Mouse (Mus musculus) liver, embryonic 13.5 days (tissue): ENCODE data around the gene Pkp4. TPM values are rescaled to one million over a fixed set of nuclear protein-coding genes. Genes with fewer than 3 reads are reported as not detected.
A peak's percentile ranks its signal among the peaks of the same experiment; 100 is the strongest.

Experiments
- ATAC-seq: fragments of 200-750 bp; cut with Nextera tagmentation; 2 replicates; pipeline ENCODE4 v1.8.0; 2017; ENCODE audit warnings: low read depth, mild to moderate bottlenecking, moderate number of reproducible peaks, moderate library complexity
- DNase-seq: peaks from one replicate; pipeline ENCODE4 v3.0.0; 2022
- H3K27ac ChIP-seq: fragments of 300-500 bp; sonication (generic); 2 replicates; pipeline ENCODE4 v1.5.1; 2015; ENCODE audit warnings: moderate library complexity, mild to moderate bottlenecking, inconsistent platforms
- H3K27me3 ChIP-seq: fragments of 300-500 bp; sonication (generic); 2 replicates; pipeline ENCODE4 v1.6.1; 2015; ENCODE audit warnings: mild to moderate bottlenecking, inconsistent platforms
- H3K36me3 ChIP-seq: fragments of 300-500 bp; sonication (generic); 2 replicates; pipeline ENCODE4 v1.6.1; 2015; ENCODE audit warnings: mild to moderate bottlenecking, inconsistent platforms
- H3K4me1 ChIP-seq: fragments of 300-500 bp; sonication (generic); replicated peaks from 2 replicates; pipeline ENCODE4 v1.6.1; 2015; ENCODE audit warnings: inconsistent platforms
- H3K4me2 ChIP-seq: fragments of 300-500 bp; sonication (generic); 2 replicates; pipeline ENCODE4 v1.6.1; 2015; ENCODE audit warnings: inconsistent platforms, mild to moderate bottlenecking, moderate library complexity
- H3K4me3 ChIP-seq: fragments of 300-500 bp; sonication (generic); replicated peaks from 2 replicates; pipeline ENCODE4 v1.5.1; 2015; ENCODE audit warnings: mild to moderate bottlenecking, inconsistent platforms
- H3K9ac ChIP-seq: fragments of 300-500 bp; sonication (generic); 2 replicates; pipeline ENCODE4 v1.6.1; 2015; ENCODE audit warnings: mild to moderate bottlenecking, inconsistent platforms
- H3K9me3 ChIP-seq: fragments of 300-500 bp; sonication (generic); replicated peaks from 2 replicates; pipeline ENCODE4 v1.6.1; 2016; ENCODE audit warnings: inconsistent platforms
- WGBS: fragments of 180-500 bp; shearing (Covaris S2); methylation state at CpG from one replicate; pipeline ENCODE4 v1.1.7; 2015; ENCODE audit not compliant: insufficient replicate concordance; 5-methylcytosine and 5-hydroxymethylcytosine counted together
- polyA plus RNA-seq: library from polyadenylated mRNA; unstranded; fragments of >200 nt; fragmentation: Nextera tagmentation; extraction: Ambion mirVana; gene quantifications from 2 replicates; pipeline ENCODE4 v1.2.1, GENCODE M21; 2015

Gene Pkp4
- polyA plus RNA-seq, 1 experiment from 2014 or later: 5.8 TPM

DNA sequence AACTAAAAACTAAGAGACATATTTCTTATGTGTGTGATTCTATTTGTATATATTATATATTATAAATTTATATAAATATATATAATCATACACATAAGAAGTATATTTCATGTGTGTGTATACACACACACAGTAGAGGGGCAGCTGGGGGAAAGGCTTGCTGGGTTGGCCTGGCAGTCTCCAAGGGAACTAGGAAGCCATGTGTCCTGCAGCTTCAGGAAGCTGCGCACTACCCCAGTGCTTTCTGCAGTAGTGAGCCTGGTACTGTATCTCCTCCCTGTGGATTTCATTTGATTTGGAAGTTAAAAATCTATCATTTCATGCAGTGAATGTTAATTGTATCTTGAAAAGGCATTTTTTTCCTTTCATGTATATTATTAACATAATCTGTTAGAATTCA lies 180.2 kb downstream of the Pkp4 start:
- DNase-seq (no peak), ATAC-seq (no peak)
- Histone ChIP-seq H3K4me3 (no peak overlapping the region), H3K9ac (no peak overlapping the region), H3K27ac (no peak overlapping the region), H3K9me3 (no peaks in the 10 kb centered on the region), H3K4me1 (no peaks in the 10 kb centered on the region), H3K27me3 (no peaks in the 10 kb centered on the region), H3K36me3 (peaks cover 43% of the 10 kb centered on the region), H3K4me2 (no peak overlapping the region)
- WGBS: 79% methylated on average over 1 of the region's 1 CpGs

DNA sequence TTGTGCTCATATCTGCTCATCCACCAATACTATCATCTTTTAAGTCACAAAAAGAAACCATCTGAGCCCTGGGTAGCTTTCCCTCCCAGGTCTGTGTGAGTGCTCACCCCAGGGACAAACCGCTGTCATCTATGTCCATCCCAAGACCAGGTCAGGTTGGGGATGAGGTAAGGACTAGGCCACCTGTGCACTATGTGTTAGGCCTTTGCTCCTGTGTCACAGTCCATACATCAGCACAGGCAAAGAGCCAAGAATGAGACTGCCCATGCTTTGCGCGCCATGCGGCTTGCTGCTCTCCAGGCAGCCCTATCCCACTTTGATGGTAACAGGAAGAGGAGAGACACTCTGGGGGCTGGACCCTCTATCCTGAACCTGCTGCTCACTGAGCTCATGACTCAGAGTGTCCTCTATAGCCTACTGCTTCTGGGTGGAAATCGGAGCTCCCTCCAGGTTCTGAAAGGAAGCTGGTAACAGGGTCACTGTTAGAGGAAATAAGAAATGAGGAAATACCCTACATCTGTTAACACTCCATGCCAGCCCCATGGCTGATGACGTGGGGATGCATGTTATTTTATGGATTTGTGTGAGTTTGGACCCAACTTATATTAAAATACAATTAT lies 182.1 kb downstream of the Pkp4 start:
- 75% methylated on average over 6 of the region's 6 CpGs for WGBS
- Histone ChIP-seq H3K4me3 (no peak overlapping the region), H3K9me3 (no peaks in the 10 kb centered on the region), H3K27ac (no peak overlapping the region), H3K27me3 (no peaks in the 10 kb centered on the region), H3K36me3 (peaks cover 41% of the 10 kb centered on the region), H3K9ac (no peak overlapping the region), H3K4me2 (no peak overlapping the region), H3K4me1 (no peaks in the 10 kb centered on the region)
- ATAC-seq (0 out of 2 replicates have a peak, but pooled peaks have one; percentile 15), DNase-seq (no peak)

DNA sequence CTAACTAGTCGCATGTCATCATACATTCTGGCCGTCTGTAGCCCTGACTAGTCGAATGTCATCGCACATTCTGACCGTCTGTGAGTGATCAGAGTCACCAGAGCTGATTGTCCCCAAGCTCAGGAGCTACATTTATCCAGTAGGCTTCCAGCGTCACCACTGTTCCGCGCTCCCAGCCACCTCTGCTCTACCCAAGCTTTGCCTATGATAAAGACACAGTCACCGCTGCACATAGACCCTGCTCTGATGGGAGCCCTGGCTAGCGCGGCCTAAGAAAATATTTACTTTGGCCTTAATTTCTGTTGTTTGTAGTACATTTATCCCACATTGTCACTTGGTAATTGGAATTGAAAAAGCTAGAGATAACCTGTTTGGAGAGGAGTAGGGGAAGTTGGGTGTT lies 183.2 kb downstream of the Pkp4 start:
- Histone ChIP-seq H3K9ac (no peak overlapping the region), H3K27ac (no peak overlapping the region), H3K27me3 (no peaks in the 10 kb centered on the region), H3K36me3 (peaks cover 47% of the 10 kb centered on the region), H3K4me1 (no peaks in the 10 kb centered on the region), H3K4me2 (no peak overlapping the region), H3K9me3 (no peaks in the 10 kb centered on the region), H3K4me3 (no peak overlapping the region)
- 76% methylated on average over 11 of the region's 11 CpGs for WGBS
- DNase-seq (no peak), ATAC-seq (no peak)

DNA sequence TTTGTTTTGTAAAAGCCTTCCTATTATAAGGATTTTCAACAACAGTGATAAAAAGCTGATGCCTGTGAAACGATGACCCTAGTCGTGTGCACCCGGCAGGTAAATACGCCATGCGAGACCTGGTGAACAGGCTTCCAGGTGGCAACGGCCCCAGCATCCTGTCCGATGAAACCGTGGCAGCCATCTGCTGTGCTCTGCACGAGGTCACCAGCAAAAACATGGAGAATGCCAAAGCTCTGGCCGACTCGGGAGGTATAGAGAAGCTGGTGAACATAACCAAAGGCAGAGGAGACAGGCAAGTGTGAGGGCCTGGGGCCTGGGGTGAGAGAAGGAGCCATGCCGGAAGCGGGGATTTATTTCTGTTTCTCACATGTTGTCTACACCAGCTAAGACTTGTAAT lies 184.0 kb downstream of the Pkp4 start:
- Histone ChIP-seq H3K27ac (no peak overlapping the region), H3K9me3 (no peaks in the 10 kb centered on the region), H3K4me1 (no peaks in the 10 kb centered on the region), H3K4me3 (no peak overlapping the region), H3K4me2 (no peak overlapping the region), H3K27me3 (no peaks in the 10 kb centered on the region), H3K9ac (no peak overlapping the region), H3K36me3 (peaks cover 45% of the 10 kb centered on the region)
- ATAC-seq: no peak
- no peak for DNase-seq
- 79% methylated on average over 13 of the region's 13 CpGs for WGBS

DNA sequence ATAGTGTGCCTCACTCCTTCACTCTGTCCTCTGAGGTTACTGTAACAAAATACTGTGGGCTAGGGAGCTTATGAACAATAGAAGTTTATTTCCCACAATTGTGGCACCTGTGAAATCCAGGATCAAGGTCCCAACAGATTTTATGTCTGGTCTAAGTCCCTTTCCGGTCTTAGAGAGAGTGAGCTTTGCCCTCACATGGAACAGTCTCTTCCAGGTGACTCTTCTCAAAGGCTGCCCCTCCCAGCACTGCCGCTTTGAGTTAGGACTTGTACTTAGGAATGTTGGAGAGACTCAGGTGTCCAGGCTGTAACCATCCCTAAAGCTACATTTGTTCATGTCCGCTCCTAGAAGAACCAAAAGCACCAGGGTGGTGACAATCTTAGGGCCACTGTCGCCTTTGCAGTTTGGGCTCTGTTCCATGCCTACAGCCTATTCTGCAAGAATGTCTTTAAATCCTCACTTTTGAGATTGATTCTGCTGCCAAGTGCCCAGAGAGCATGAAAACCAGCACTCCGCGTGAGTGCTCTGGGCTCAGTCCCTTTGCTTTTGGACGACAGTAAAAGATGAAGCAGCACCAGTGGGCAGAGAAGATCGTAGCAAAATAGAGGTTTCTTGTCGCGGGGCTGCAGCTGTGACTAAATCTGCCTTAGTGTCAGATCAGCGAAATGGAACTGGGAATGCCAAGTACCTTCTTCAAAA lies 184.6 kb downstream of the Pkp4 start:
- Histone ChIP-seq H3K27ac (no peak overlapping the region), H3K9me3 (no peaks in the 10 kb centered on the region), H3K4me2 (no peak overlapping the region), H3K36me3 (peaks cover 45% of the 10 kb centered on the region), H3K27me3 (no peaks in the 10 kb centered on the region), H3K4me3 (no peak overlapping the region), H3K9ac (no peak overlapping the region), H3K4me1 (no peaks in the 10 kb centered on the region)
- ATAC-seq: no peak
- no peak for DNase-seq
- 83% methylated on average over 11 of the region's 11 CpGs for WGBS

DNA sequence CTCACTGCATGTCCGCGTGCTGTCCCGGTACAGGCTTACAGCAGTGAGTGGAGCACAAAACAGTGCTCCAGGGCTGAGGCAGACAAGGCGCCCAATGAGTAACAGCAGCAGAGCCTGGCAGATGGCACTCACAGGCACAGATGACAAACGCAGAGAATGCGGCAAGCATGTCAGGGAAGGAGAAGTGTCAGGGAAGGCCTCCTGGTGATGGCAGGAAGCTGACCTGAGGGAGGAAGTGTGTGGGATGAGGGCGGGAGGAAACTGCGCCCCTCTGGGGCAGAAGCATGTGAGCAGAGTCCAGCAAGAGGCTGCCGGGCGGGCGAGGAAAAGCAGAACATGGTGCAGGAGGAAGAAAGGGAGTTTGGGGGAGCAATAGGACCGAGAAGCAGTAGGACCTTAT lies 185.8 kb downstream of the Pkp4 start:
- ATAC-seq (no peak), DNase-seq (no peak)
- no peak overlapping the region for H3K9ac ChIP-seq
- no peaks in the 10 kb centered on the region for H3K27me3 ChIP-seq
- no peak overlapping the region for H3K4me2 ChIP-seq
- H3K27ac ChIP-seq: no peak overlapping the region
- 37% methylated on average over 12 of the region's 12 CpGs for WGBS
- H3K4me3 ChIP-seq: no peak overlapping the region
- H3K9me3 ChIP-seq: no peaks in the 10 kb centered on the region
- peaks cover 48% of the 10 kb centered on the region for H3K36me3 ChIP-seq
- H3K4me1 ChIP-seq: no peaks in the 10 kb centered on the region

DNA sequence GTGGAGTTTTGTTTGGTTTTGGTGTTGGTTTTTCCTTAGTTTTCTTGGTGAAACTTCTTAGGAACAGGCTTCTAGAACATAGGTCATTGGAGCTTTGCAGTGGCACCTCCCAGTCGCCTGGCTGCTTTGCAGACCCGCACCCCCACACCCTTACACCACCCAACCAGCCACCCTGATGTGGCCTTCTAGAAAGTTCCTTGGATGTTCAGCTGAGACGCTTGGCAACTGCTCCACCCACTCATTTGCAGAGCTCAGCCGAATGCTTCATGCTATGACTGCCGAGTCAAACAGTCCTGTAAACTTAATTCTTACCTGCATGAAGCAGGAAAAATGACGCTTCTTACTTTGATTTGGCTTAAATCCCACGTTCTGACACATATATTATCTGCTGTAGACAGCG lies 187.9 kb downstream of the Pkp4 start:
- H3K4me3 ChIP-seq: no peak overlapping the region
- WGBS: 83% methylated on average over 8 of the region's 8 CpGs
- H3K27me3 ChIP-seq: no peaks in the 10 kb centered on the region
- DNase-seq: no peak
- H3K4me2 ChIP-seq: no peak overlapping the region
- peaks cover 37% of the 10 kb centered on the region for H3K36me3 ChIP-seq
- H3K9me3 ChIP-seq: no peaks in the 10 kb centered on the region
- no peak for ATAC-seq
- H3K4me1 ChIP-seq: no peaks in the 10 kb centered on the region
- no peak overlapping the region for H3K9ac ChIP-seq
- no peak overlapping the region for H3K27ac ChIP-seq

DNA sequence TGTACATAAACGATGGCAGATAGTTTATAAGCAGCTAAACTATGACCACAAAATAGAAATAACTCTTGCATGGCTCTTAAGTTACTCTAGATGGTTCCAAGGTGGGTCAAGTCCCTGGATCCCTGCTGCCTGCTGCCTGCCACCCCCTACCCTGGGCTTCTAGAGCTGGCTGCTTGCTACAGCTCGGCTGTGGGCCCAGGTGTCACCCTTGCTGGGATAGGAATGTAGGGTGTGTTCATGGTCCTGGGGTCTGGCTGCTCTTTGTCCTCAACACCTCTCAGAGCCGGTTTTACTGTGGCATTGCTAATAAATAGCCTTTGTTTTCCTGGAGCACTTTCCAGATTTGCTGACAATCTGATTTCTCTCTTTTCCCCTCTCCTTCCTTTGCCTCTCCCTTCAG lies 189.4 kb downstream of the Pkp4 start:
- Histone ChIP-seq H3K9me3 (no peaks in the 10 kb centered on the region), H3K4me1 (no peaks in the 10 kb centered on the region), H3K36me3 (peaks cover 31% of the 10 kb centered on the region), H3K27ac (no peak overlapping the region), H3K4me3 (no peak overlapping the region), H3K9ac (no peak overlapping the region), H3K27me3 (no peaks in the 10 kb centered on the region), H3K4me2 (no peak overlapping the region)
- no peak for ATAC-seq
- no peak for DNase-seq
- 70% methylated on average over 3 of the region's 3 CpGs for WGBS

DNA sequence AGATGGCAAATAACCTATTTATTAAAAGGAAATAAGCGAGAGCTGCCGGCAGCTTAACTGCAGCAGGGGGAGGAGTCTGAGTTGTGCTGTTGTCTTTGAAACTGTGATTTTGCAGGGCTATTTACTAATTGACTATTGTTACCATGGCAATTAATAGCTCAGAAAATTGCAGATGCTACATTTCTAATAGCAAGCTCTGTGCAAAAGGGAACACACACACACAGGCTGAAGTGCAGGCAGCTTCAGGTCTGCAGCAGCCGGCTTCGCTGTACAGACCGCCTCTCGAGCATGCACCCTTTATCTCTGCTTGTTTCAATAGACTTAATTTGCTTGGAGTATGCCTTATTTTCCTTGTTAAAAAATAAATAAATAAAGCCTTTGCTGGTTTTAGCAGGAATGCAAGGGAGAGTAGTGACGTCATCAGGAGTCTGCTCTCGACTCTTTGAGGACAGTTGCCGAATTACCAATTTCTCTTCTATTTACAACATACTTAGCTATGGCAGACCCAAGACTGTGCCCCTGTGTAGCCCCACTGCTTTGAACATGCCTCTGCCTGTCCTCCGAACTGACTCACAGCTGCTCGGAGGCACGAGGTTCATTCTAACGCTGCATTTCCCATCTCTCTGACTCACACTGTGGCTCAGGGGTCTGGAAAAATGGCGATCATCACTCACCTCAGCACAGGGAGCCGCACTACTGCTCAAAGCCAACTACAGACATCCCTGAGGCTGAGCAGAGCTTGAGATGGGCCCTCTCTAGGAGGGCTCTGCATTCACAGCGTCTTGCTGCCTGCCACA lies 190.9 kb downstream of the Pkp4 start:
- Histone ChIP-seq H3K4me1 (no peaks in the 10 kb centered on the region), H3K9ac (no peak overlapping the region), H3K4me3 (no peak overlapping the region), H3K27me3 (no peaks in the 10 kb centered on the region), H3K36me3 (peaks cover 39% of the 10 kb centered on the region), H3K9me3 (no peaks in the 10 kb centered on the region), H3K4me2 (no peak overlapping the region), H3K27ac (no peak overlapping the region)
- WGBS: 76% methylated on average over 16 of the region's 16 CpGs
- no peak for ATAC-seq
- no peak for DNase-seq

DNA sequence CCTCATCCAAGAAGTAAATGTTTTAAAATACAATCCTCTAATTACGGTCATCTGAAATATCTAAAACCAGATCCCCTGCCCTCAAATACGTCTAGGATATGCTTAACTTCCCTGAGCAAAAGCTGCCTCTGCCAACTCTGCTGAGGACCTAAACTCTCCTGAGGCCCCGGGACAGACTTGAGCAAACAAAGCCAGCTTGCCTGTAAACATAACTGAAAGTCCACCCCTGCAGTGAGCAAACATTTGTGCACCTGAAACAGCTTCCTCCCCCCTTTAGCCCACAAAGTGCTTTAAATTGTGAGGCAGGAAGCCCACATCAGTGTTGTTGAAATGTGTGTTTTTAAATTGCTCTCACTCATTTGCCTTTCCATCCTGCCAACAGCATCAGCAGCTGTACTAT lies 193.2 kb downstream of the Pkp4 start:
- no peaks in the 10 kb centered on the region for H3K9me3 ChIP-seq
- peaks cover 23% of the 10 kb centered on the region for H3K36me3 ChIP-seq
- peak; percentile 56; the same call in 1 of the 2 replicates for ATAC-seq
- H3K4me3 ChIP-seq: no peak overlapping the region
- no peak for DNase-seq
- H3K27ac ChIP-seq: 0 out of 2 replicates have a peak overlapping the region, but pooled peaks have one; percentile 58
- 72% methylated on average over 3 of the region's 3 CpGs for WGBS
- no peak overlapping the region for H3K9ac ChIP-seq
- H3K27me3 ChIP-seq: no peaks in the 10 kb centered on the region
- H3K4me2 ChIP-seq: 0 out of 2 replicates have a peak overlapping the region, but pooled peaks have one; percentile 21
- no peaks in the 10 kb centered on the region for H3K4me1 ChIP-seq

DNA sequence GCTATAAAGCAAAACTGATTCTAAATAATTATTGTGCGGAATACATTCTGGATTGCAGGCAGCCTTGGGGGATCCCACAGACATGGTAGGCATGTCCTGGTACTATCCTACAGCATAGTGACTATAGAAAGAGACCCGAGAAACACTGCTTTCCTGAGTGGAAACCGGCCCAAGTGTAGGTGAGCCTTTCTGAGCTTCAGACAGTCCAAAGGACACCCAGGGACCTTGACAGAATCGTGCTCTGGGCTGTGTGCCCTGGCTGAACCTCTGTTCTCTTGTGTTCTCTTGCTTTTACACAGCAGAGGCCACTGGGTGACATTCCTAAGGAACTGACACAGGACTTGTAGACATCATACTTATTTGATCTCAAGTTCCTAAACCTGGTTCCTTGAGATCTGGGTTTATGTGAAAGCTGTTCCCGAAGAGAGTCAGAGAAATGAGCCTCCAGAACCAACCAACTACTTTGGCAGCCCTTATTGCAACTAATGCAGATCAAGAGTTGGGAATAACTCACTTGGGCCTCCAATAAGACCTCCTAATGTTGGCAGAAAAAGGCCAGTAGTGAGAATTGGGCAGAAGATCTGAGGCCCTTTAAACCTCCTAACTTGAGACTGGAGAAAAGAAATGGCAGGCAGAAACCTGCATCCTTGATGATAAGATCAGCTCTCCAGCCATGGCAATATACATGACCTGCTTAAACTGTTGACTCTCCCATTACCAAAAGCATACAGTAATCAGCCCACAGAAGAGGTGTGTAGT lies 195.1 kb downstream of the Pkp4 start:
- Histone ChIP-seq H3K4me2 (no peak overlapping the region), H3K36me3 (peaks cover 14% of the 10 kb centered on the region), H3K27ac (no peak overlapping the region), H3K9ac (no peak overlapping the region), H3K4me3 (no peak overlapping the region), H3K4me1 (no peaks in the 10 kb centered on the region), H3K27me3 (no peaks in the 10 kb centered on the region), H3K9me3 (no peaks in the 10 kb centered on the region)
- 66% methylated on average over 5 of the region's 5 CpGs for WGBS
- DNase-seq (no peak), ATAC-seq (no peak)
